Mouse (Mus musculus) ES-Bruce4 (cell line): Measurements from ENCODE around the gene Capn13. TPM values are rescaled to one million over a fixed set of nuclear protein-coding genes. Genes with fewer than 3 reads are reported as not detected.

ENCODE experiments used
- H3K27ac ChIP-seq: 2 replicates; pipeline ENCODE4 v1.5.1; 2012; ENCODE audit warnings: low read length, inconsistent platforms; ENCODE audit not compliant: insufficient read depth
- H3K27me3 ChIP-seq: 2 replicates; pipeline ENCODE4 v1.6.1; 2012; ENCODE audit warnings: mild to moderate bottlenecking, low read length, inconsistent platforms; ENCODE audit not compliant: control insufficient read depth, poor library complexity, insufficient read depth, severe bottlenecking
- H3K36me3 ChIP-seq: 2 replicates; pipeline ENCODE4 v1.6.1; 2012; ENCODE audit warnings: inconsistent platforms, mild to moderate bottlenecking, low read length, moderate library complexity; ENCODE audit not compliant: control insufficient read depth, poor library complexity, insufficient read depth, severe bottlenecking
- H3K4me1 ChIP-seq: one replicate; pipeline ENCODE4 v1.8.1; 2011; ENCODE audit warnings: low read length; ENCODE audit not compliant: control insufficient read depth, insufficient read depth
- H3K4me3 ChIP-seq: 2 replicates; pipeline ENCODE4 v1.5.1; 2011; ENCODE audit warnings: low read depth, mild to moderate bottlenecking, low read length
- H3K9ac ChIP-seq: 2 replicates; pipeline ENCODE4 v1.6.1; 2012; ENCODE audit warnings: low read depth, mild to moderate bottlenecking, inconsistent platforms; ENCODE audit not compliant: poor library complexity, severe bottlenecking
- H3K9me3 ChIP-seq: replicated peaks from 2 replicates; pipeline ENCODE4 v1.6.1; 2012; ENCODE audit warnings: mild to moderate bottlenecking, low read length, inconsistent platforms; ENCODE audit not compliant: control insufficient read depth, poor library complexity, insufficient read depth, severe bottlenecking
- CTCF ChIP-seq: IDR thresholded peaks from one replicate; pipeline ENCODE4 v1.8.1; 2011; ENCODE audit warnings: low read depth, low read length
- EP300 ChIP-seq: IDR thresholded peaks from 2 replicates; pipeline ENCODE4 v1.6.1; 2011; ENCODE audit warnings: low read depth, low read length; ENCODE audit not compliant: insufficient read depth
- POLR2A ChIP-seq: IDR thresholded peaks from one replicate; pipeline ENCODE4 v1.8.1; 2011; ENCODE audit warnings: low read length; ENCODE audit not compliant: insufficient read depth
- polyA plus RNA-seq: library from polyadenylated mRNA; stranded (reverse); fragments of >200 nt; gene quantifications from 2 replicates; pipeline ENCODE4 v1.2.4, GENCODE M21; 2011; ENCODE audit warnings: low read depth; ENCODE audit not compliant: missing spikeins, insufficient read depth, insufficient read length

Capn13 gene
- polyA plus RNA-seq, 1 experiment = not detected

GRCm38 (mm10) chr17:73390191-73391089 is 10.2 kb downstream of the Capn13 start:
- Histone ChIP-seq H3K36me3 (no peaks in the 10 kb centered on the region), H3K4me3 (no peak overlapping the region), H3K4me1 (no peaks in the 10 kb centered on the region), H3K27me3 (no peaks in the 10 kb centered on the region; the same call in 1 of the 2 replicates), H3K9ac (no peak overlapping the region), H3K9me3 (no peaks in the 10 kb centered on the region), H3K27ac (no peak overlapping the region)
- TF ChIP-seq EP300 (no peak), CTCF (no peak), POLR2A (no peak)

- Histone ChIP-seq H3K9me3 (no peaks in the 10 kb centered on the region), H3K4me1 (no peaks in the 10 kb centered on the region), H3K27ac (no peak overlapping the region), H3K27me3 (no peaks in the 10 kb centered on the region; the same call in 1 of the 2 replicates), H3K36me3 (no peaks in the 10 kb centered on the region), H3K9ac (no peak overlapping the region), H3K4me3 (no peak overlapping the region)
- TF ChIP-seq CTCF (no peak), EP300 (no peak), POLR2A (no peak)
Measured at GRCm38 (mm10) chr17:73389336-73389735, 11.3 kb downstream of the Capn13 start.

- no peaks in the 10 kb centered on the region for H3K36me3 ChIP-seq
- no peak overlapping the region for H3K4me3 ChIP-seq
- no peak for TF ChIP-seq CTCF
- H3K9ac ChIP-seq = no peak overlapping the region
- no peaks in the 10 kb centered on the region for H3K9me3 ChIP-seq
- no peaks in the 10 kb centered on the region; the same call in 1 of the 2 replicates for H3K27me3 ChIP-seq
- no peak overlapping the region for H3K27ac ChIP-seq
- H3K4me1 ChIP-seq = no peaks in the 10 kb centered on the region
Measured at GRCm38 (mm10) chr17:73386581-73386980, 14.1 kb downstream of the Capn13 start.

- H3K27me3 ChIP-seq = no peaks in the 10 kb centered on the region; the same call in 1 of the 2 replicates
- H3K4me3 ChIP-seq = no peak overlapping the region
- no peaks in the 10 kb centered on the region for H3K4me1 ChIP-seq
- no peaks in the 10 kb centered on the region for H3K36me3 ChIP-seq
- no peak overlapping the region for H3K9ac ChIP-seq
- no peaks in the 10 kb centered on the region for H3K9me3 ChIP-seq
- H3K27ac ChIP-seq = no peak overlapping the region
- TF ChIP-seq CTCF = no peak
- no peak for TF ChIP-seq EP300
- TF ChIP-seq POLR2A = no peak
Measured at GRCm38 (mm10) chr17:73385940-73386339, 14.7 kb downstream of the Capn13 start.

GRCm38 (mm10) chr17:73382327-73383014 is 18.2 kb downstream of the Capn13 start:
- Histone ChIP-seq H3K27me3 (no peaks in the 10 kb centered on the region), H3K9me3 (no peaks in the 10 kb centered on the region), H3K9ac (no peak overlapping the region), H3K27ac (no peak overlapping the region), H3K36me3 (no peaks in the 10 kb centered on the region), H3K4me3 (no peak overlapping the region), H3K4me1 (no peaks in the 10 kb centered on the region)
- TF ChIP-seq EP300 (no peak), POLR2A (no peak), CTCF (no peak)

- Histone ChIP-seq H3K27me3 (no peaks in the 10 kb centered on the region), H3K4me3 (no peak overlapping the region), H3K9me3 (no peaks in the 10 kb centered on the region), H3K4me1 (no peaks in the 10 kb centered on the region), H3K9ac (no peak overlapping the region), H3K27ac (no peak overlapping the region), H3K36me3 (no peaks in the 10 kb centered on the region)
- TF ChIP-seq EP300 = no peak
- TF ChIP-seq POLR2A = no peak
- no peak for TF ChIP-seq CTCF
Measured at GRCm38 (mm10) chr17:73381681-73382080, 19.0 kb downstream of the Capn13 start.
